Comparison of ENCODE assay signal across 15 mouse cellular contexts in the genomic region with DNA sequence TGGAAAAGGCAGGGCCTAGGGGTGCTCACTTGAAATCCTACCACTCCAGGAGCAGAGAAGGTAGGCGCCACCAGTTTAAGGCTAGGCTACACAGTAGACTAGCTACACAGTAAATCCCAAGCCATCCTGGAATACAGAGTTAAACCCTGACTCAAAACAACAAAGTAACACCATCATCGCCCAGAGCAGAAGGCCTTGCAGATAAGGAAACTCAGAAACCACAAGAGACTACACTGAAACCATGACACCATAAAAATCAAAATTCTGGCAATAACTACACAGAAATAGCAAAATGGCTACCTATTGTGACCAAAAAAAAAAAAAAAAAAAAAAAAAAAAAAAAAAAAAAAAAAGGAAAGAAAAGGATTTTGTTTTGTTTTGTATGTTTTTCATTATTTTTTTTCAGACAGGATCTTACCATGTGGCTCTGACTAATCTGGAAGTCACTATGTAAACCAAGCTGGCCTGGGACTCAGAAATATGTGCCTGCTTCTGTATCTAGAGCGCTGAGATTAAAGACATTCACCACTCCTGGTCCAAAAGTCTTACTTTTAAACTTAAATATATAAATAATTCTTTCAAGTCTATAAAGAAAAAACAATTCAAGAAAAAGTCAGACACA. TPM values are rescaled to one million over a fixed set of nuclear protein-coding genes. Genes with fewer than 3 reads are reported as not detected.
DNase-seq lines count a peak whose midpoint lies in the region; ATAC-seq and TF ChIP-seq lines count a peak whose summit lies in the region.
"Had no signal": no experiment of that assay in that cellular context is flagged by ENCODE, and none has a peak within 500 bp of the region (broad histone marks: within the 10 kb centered on the region; RNA-seq: fewer than 3 reads in every experiment).

No protein-coding gene starts in this region.

- H3K4me3 ChIP-seq in embryonic fibroblast, embryonic 13.5 days (ENCODE audit: insufficient read depth, low read length), result no peak overlapping the region
- 0 out of 2 replicates have a peak overlapping the region, but pooled peaks have one; percentile 9 for H3K4me3 ChIP-seq in liver, embryonic 13.5 days (replicated peaks)
- H3K4me3 ChIP-seq in forebrain, embryonic 10.5 days, result no peak overlapping the region
- H3K4me3 ChIP-seq: kidney, embryonic 15.5 days; neural tube, embryonic 13.5 days had no signal

- ATAC-seq in liver, embryonic 13.5 days (ENCODE audit: low read depth), result peak; percentile 73
- ATAC-seq: hindbrain, embryonic 16.5 days had no signal

- peak overlapping the region; percentile 76 for H3K9ac ChIP-seq in liver, embryonic 13.5 days
- H3K9ac ChIP-seq: kidney, embryonic 15.5 days; neural tube, embryonic 13.5 days had no signal

- H3K27ac ChIP-seq in embryonic fibroblast, embryonic 13.5 days (ENCODE audit: insufficient read depth, low read length), result peak overlapping the region; percentile 74; the same call in 1 of the 2 replicates
- peak overlapping the region; percentile 97 for H3K27ac ChIP-seq in liver, embryonic 13.5 days
- no peak overlapping the region for H3K27ac ChIP-seq in forebrain, embryonic 10.5 days
- H3K27ac ChIP-seq: neural tube, embryonic 13.5 days had no signal

- peaks cover 30% of the 10 kb centered on the region for H3K4me1 ChIP-seq in embryonic fibroblast, embryonic 13.5 days (ENCODE audit: control insufficient read depth, insufficient read depth, low read length)
- peaks cover 86% of the 10 kb centered on the region for H3K4me1 ChIP-seq in liver, embryonic 13.5 days (replicated peaks)
- H3K4me1 ChIP-seq in forebrain, embryonic 10.5 days, result peaks cover 24% of the 10 kb centered on the region

- no peaks in the 10 kb centered on the region for H3K27me3 ChIP-seq in liver, embryonic 13.5 days
- no peaks in the 10 kb centered on the region for H3K27me3 ChIP-seq in forebrain, embryonic 10.5 days (ENCODE audit: poor library complexity, severe bottlenecking)
- H3K27me3 ChIP-seq: neural tube, embryonic 13.5 days had no signal

- TF ChIP-seq CTCF in embryonic fibroblast, embryonic 13.5 days (IDR thresholded peaks at IDR 0.05; ENCODE audit: borderline replicate concordance, insufficient read depth, low read length), result no peak

- peaks cover 28% of the 10 kb centered on the region for H3K36me3 ChIP-seq in liver, embryonic 13.5 days
- peaks cover 24% of the 10 kb centered on the region for H3K36me3 ChIP-seq in forebrain, embryonic 10.5 days (replicated peaks)

- peak overlapping the region; percentile 48 for H3K4me2 ChIP-seq in liver, embryonic 13.5 days
- H3K4me2 ChIP-seq: kidney, embryonic 15.5 days had no signal

- DNase-seq in 416B (ENCODE audit: low read depth), result peak; percentile 95
- peak; percentile 7 for DNase-seq in CD4-positive helper T cell, adult 2 months (ENCODE audit: low read depth, low spot score)
- peak; percentile 68 for DNase-seq in liver, embryonic 13.5 days
- DNase-seq in ovary, postnatal 10 days (ENCODE audit: low spot score), result no peak
- DNase-seq in forebrain, embryonic 10.5 days (ENCODE audit: extremely low spot score, low spot score), result no peak
- DNase-seq in gastrocnemius, postnatal 14 days, result no peak
- DNase-seq: cerebellum, postnatal 36 days; midbrain, embryonic 14.5 days had no signal

- intact Hi-C loops in gastrocnemius, postnatal 14 days (cut with DNase I; ENCODE audit: low total_unique reads), result no loop called here

- H3K9me3 ChIP-seq in liver, embryonic 13.5 days (replicated peaks), result no peaks in the 10 kb centered on the region
- no peaks in the 10 kb centered on the region for H3K9me3 ChIP-seq in forebrain, embryonic 10.5 days
- H3K9me3 ChIP-seq: kidney, embryonic 15.5 days; neural tube, embryonic 13.5 days had no signal

- WGBS in liver, embryonic 13.5 days (ENCODE audit: insufficient replicate concordance), result 36% methylated on average over 3 of the region's 3 CpGs
- WGBS in forebrain, embryonic 10.5 days, result 93% methylated on average over 3 of the region's 3 CpGs

- TF ChIP-seq POLR2A in embryonic fibroblast, embryonic 13.5 days (IDR thresholded peaks at IDR 0.05; ENCODE audit: low read depth, low read length), result no peak

RNA-seq across cellular contexts. Expression of a gene that starts 2.3 kb away (rescaled TPM):
- polyA plus RNA-seq in embryonic fibroblast, embryonic 13.5 days (2011; ENCODE audit: insufficient read length, low read depth, missing spikeins), result 43.1 and 49.4 TPM in 2 replicates
- 27.5 and 29.7 TPM in 2 replicates for polyA plus RNA-seq in liver, embryonic 13.5 days (2015; fragmentation: Nextera tagmentation; extraction: Ambion mirVana)
- 48.3 and 48.6 TPM in 2 replicates for polyA plus RNA-seq in forebrain, embryonic 10.5 days (2016; fragmentation: Nextera tagmentation; extraction: Ambion mirVana)
- total RNA-seq in gastrocnemius, postnatal 14 days (2021), result 10 to 100 TPM; 17.8 to 19.2 TPM

RNA-seq across cellular contexts. Expression of a gene that starts 11.0 kb away (rescaled TPM):
- polyA plus RNA-seq in embryonic fibroblast, embryonic 13.5 days (2011; ENCODE audit: insufficient read length, low read depth, missing spikeins), result not detected in 2 replicates
- polyA plus RNA-seq in liver, embryonic 13.5 days (2015; fragmentation: Nextera tagmentation; extraction: Ambion mirVana), result 289 and 430 TPM in 2 replicates
- 3,082 and 4,268 TPM in 2 replicates for polyA plus RNA-seq in forebrain, embryonic 10.5 days (2016; fragmentation: Nextera tagmentation; extraction: Ambion mirVana)
- total RNA-seq in gastrocnemius, postnatal 14 days (2021), result not detected
- total RNA-seq: adrenal gland, adult 18-20 months; layer of hippocampus, adult 8-10 months; left cerebral cortex, postnatal 36 days had no signal

RNA-seq across cellular contexts. Expression of a gene that starts 18.1 kb away (rescaled TPM):
- not detected in 2 replicates for polyA plus RNA-seq in embryonic fibroblast, embryonic 13.5 days (2011; ENCODE audit: insufficient read length, low read depth, missing spikeins)
- polyA plus RNA-seq in liver, embryonic 13.5 days (2015; fragmentation: Nextera tagmentation; extraction: Ambion mirVana), result 56,818 and 64,288 TPM in 2 replicates
- polyA plus RNA-seq in forebrain, embryonic 10.5 days (2016; fragmentation: Nextera tagmentation; extraction: Ambion mirVana), result 2,180 and 3,072 TPM in 2 replicates
- total RNA-seq in gastrocnemius, postnatal 14 days (2021), result 1,000 to 10,000 TPM; 1,024 TPM

RNA-seq across cellular contexts. Expression of a gene that starts 21.5 kb away (rescaled TPM):
- polyA plus RNA-seq in embryonic fibroblast, embryonic 13.5 days (2011; ENCODE audit: insufficient read length, low read depth, missing spikeins), result not detected in 2 replicates
- 111 and 141 TPM in 2 replicates for polyA plus RNA-seq in liver, embryonic 13.5 days (2015; fragmentation: Nextera tagmentation; extraction: Ambion mirVana)
- polyA plus RNA-seq in forebrain, embryonic 10.5 days (2016; fragmentation: Nextera tagmentation; extraction: Ambion mirVana), result 6.1 and 10.1 TPM in 2 replicates
- total RNA-seq in gastrocnemius, postnatal 14 days (2021), result under 1 TPM in 1 of 2 experiments, not detected in 1; 0.41 TPM
- total RNA-seq: adrenal gland, adult 18-20 months; left cerebral cortex, postnatal 36 days had no signal
- polyA plus RNA-seq: midbrain, embryonic 14.5 days had no signal

RNA-seq across cellular contexts. Expression of a gene that starts 31.1 kb away (rescaled TPM):
- polyA plus RNA-seq in embryonic fibroblast, embryonic 13.5 days (2011; ENCODE audit: insufficient read length, low read depth, missing spikeins), result not detected in 2 replicates
- polyA plus RNA-seq in liver, embryonic 13.5 days (2015; fragmentation: Nextera tagmentation; extraction: Ambion mirVana), result 140,141 and 155,581 TPM in 2 replicates
- 3,944 and 5,635 TPM in 2 replicates for polyA plus RNA-seq in forebrain, embryonic 10.5 days (2016; fragmentation: Nextera tagmentation; extraction: Ambion mirVana)
- 100 to 1,000 TPM; 795 to 814 TPM for total RNA-seq in gastrocnemius, postnatal 14 days (2021)

Comparison
In these comparisons a context has a peak if more than half of its experiments do, and no peak if none do; other contexts are left out.
1. DNase-seq: peak in 416B (single experiment), CD4-positive helper T cell, adult 2 months (single experiment) and liver, embryonic 13.5 days (single experiment); none in ovary, postnatal 10 days (single experiment), forebrain, embryonic 10.5 days (single experiment) and gastrocnemius, postnatal 14 days (single experiment).
2. RNA of a gene that starts 11.0 kb away (polyA plus RNA-seq): 3,082 to 4,268 TPM in forebrain, embryonic 10.5 days and 289 to 430 TPM in liver, embryonic 13.5 days; not detected in embryonic fibroblast, embryonic 13.5 days; every median in the first group is over 100 times any median in the second.
3. RNA of a gene that starts 18.1 kb away (polyA plus RNA-seq): 56,818 to 64,288 TPM in liver, embryonic 13.5 days and 2,180 to 3,072 TPM in forebrain, embryonic 10.5 days; not detected in embryonic fibroblast, embryonic 13.5 days; every median in the first group is over 1,000 times any median in the second.